Mouse (Mus musculus): Measurements from ENCODE around the gene Kif2a.

GRCm38 (mm10) chr13:107025663-107026062, 3.7 kb upstream of the Kif2a start:
- no peak for TF ChIP-seq POLR2A (IDR thresholded peaks at IDR 0.05; ENCODE audit: borderline replicate concordance, insufficient read depth, low read length)
- no peak for TF ChIP-seq CTCF (IDR thresholded peaks at IDR 0.05; ENCODE audit: borderline replicate concordance, insufficient read depth, low read depth, low read length)

Measured in cerebellum, adult 2 months (tissue).